Mouse (Mus musculus) megakaryocyte, embryonic 14.5 days (primary cell): ENCODE measurements around the gene Sgtb. TPM values are rescaled to one million over a fixed set of nuclear protein-coding genes. Genes with fewer than 3 reads are reported as not detected.

Experiments used
- H3K27me3 ChIP-seq: replicated peaks from 2 replicates; pipeline ENCODE3; 2012; ENCODE audit warnings: inconsistent platforms
- H3K36me3 ChIP-seq: replicated peaks from 2 replicates; pipeline ENCODE3; 2012; ENCODE audit warnings: low read length, inconsistent platforms, mixed read lengths
- H3K4me1 ChIP-seq: 2 replicates; pipeline ENCODE4 v1.6.1; 2012; ENCODE audit warnings: inconsistent platforms
- H3K4me3 ChIP-seq: replicated peaks from 2 replicates; pipeline ENCODE3; 2012; ENCODE audit warnings: moderate library complexity, mild to moderate bottlenecking, inconsistent platforms
- H3K9me3 ChIP-seq: 2 replicates; pipeline ENCODE4 v1.6.1; 2012; ENCODE audit warnings: inconsistent platforms
- FLI1 ChIP-seq: IDR thresholded peaks from 2 replicates; pipeline ENCODE4 v1.6.1; 2012; ENCODE audit warnings: low read length, inconsistent platforms, mixed read lengths
- GATA1 ChIP-seq: IDR thresholded peaks from 3 replicates; pipeline ENCODE4 v1.6.1; 2012; ENCODE audit warnings: mixed read lengths, low read length, inconsistent platforms, borderline replicate concordance
- polyA plus RNA-seq: library from polyadenylated mRNA; stranded (reverse); fragments of >175 nt; gene quantifications from 2 replicates; pipeline ENCODE4 v1.2.3, GENCODE M21; 2012; ENCODE audit warnings: low replicate concordance; ENCODE audit not compliant: insufficient read depth

Sgtb gene
- polyA plus RNA-seq, 1 experiment = 0.44 TPM

- H3K27me3 ChIP-seq = no peaks in the 10 kb centered on the region
- H3K4me3 ChIP-seq = peak overlapping the region; percentile 90
- no peaks in the 10 kb centered on the region for H3K9me3 ChIP-seq
- peaks cover 11% of the 10 kb centered on the region for H3K4me1 ChIP-seq
- TF ChIP-seq FLI1 (peak; percentile 22; the same call in 1 of the 2 replicates), GATA1 (no peak)
- peaks cover 42% of the 10 kb centered on the region for H3K36me3 ChIP-seq
Measured at GRCm38 (mm10) chr13:104139369-104140209, 30.0 kb downstream of the Sgtb start.

DNA sequence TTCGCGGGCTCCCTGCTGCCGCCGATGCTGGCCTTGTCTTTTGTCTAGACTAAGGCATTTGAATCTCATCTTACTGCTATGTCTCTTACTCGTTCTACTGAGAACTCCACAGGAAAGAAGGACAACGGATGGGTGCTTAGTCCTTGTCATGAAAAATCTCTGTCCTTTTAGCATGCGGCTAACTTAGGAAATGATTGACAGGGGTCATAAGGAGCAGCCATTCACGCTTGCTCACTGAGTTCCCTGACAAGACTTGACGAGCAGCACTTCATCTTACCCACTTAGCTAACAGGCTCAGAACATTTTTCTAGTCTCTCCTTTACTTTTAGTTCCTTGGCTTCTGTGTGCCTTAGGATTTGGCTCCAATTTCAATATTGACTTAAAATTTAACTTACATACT lies 35.3 kb downstream of the Sgtb start:
- Histone ChIP-seq H3K27me3 (no peaks in the 10 kb centered on the region), H3K36me3 (peaks cover 92% of the 10 kb centered on the region), H3K9me3 (no peaks in the 10 kb centered on the region), H3K4me3 (no peak overlapping the region), H3K4me1 (peaks cover 4% of the 10 kb centered on the region)
- TF ChIP-seq GATA1 (no peak), FLI1 (no peak)

DNA sequence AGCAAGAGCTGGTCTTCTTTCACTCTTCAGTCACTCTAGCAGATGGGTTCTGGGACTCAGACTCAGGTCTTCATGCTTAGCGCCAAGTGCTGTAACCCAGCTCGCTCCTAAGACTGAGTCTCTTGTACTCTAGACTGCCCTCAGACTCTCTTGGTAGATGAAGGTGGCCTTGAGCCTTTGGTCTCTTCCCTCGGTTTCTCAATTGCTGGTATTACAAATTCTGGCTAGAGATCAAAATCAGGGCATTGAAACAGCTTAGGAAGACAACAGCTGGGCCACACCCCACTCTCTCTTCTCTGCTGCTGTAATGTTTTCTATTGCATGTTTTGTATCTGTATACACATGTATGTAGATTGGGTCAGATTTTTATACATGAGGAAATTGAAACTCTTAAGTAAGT lies 36.1 kb downstream of the Sgtb start:
- TF ChIP-seq FLI1 (no peak), GATA1 (no peak)
- no peaks in the 10 kb centered on the region for H3K9me3 ChIP-seq
- no peaks in the 10 kb centered on the region for H3K4me1 ChIP-seq
- no peaks in the 10 kb centered on the region for H3K27me3 ChIP-seq
- peaks cover 94% of the 10 kb centered on the region for H3K36me3 ChIP-seq
- H3K4me3 ChIP-seq = no peak overlapping the region

DNA sequence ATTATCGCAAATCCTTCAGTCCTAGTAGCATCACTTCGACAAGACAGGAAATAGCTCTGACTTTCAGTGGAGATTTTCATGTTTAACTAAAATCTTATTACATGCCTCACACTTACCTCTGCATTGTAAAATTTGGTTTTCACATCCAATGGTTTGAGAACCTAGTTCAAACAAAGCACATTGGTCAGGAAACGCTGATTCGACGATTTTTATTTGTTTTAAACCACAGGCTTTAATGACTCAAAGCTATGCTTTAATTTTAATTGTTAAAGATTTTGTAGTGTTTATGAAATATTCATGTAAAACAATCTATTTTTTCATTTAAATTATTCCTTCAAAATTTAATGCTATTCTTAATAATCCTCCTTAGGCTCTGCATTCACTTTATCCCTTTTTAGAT lies 44.6 kb downstream of the Sgtb start:
- Histone ChIP-seq H3K36me3 (peaks cover 85% of the 10 kb centered on the region), H3K27me3 (no peaks in the 10 kb centered on the region), H3K4me1 (peaks cover 3% of the 10 kb centered on the region; the same call in 1 of the 2 replicates), H3K9me3 (no peaks in the 10 kb centered on the region), H3K4me3 (no peak overlapping the region)
- no peak for TF ChIP-seq FLI1
- TF ChIP-seq GATA1 = no peak

DNA sequence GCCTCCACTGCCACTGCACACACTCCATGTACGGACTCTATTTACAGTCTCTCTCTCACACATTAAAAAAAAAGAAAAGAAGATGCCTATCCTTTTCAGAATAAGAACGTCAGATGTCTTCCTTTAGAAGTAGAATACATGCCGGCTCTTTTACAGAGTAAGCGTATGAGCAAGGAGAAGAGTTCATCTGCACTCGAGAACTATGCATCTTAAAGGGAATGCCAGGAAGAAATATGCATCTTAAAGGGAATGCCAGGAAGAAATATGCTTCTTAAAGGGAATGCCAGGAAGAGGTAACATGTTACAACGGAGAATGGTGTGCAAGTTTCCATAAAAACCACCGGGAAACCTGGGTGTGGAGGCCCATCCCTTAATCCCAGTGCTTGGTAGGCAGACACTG lies 45.6 kb downstream of the Sgtb start:
- Histone ChIP-seq H3K27me3 (no peaks in the 10 kb centered on the region), H3K9me3 (no peaks in the 10 kb centered on the region), H3K36me3 (peaks cover 86% of the 10 kb centered on the region), H3K4me1 (peaks cover 3% of the 10 kb centered on the region; the same call in 1 of the 2 replicates), H3K4me3 (no peak overlapping the region)
- no peak for TF ChIP-seq FLI1
- no peak for TF ChIP-seq GATA1

GRCm38 (mm10) chr13:104155686-104156085 lies 46.1 kb downstream of the Sgtb start:
- Histone ChIP-seq H3K4me1 (peaks cover 3% of the 10 kb centered on the region; the same call in 1 of the 2 replicates), H3K9me3 (no peaks in the 10 kb centered on the region), H3K36me3 (peaks cover 85% of the 10 kb centered on the region), H3K4me3 (no peak overlapping the region), H3K27me3 (no peaks in the 10 kb centered on the region)
- TF ChIP-seq GATA1 (no peak), FLI1 (no peak)

GRCm38 (mm10) chr13:104171711-104172110 lies 62.2 kb downstream of the Sgtb start:
- Histone ChIP-seq H3K9me3 (no peaks in the 10 kb centered on the region), H3K27me3 (no peaks in the 10 kb centered on the region), H3K4me3 (no peak overlapping the region), H3K36me3 (peaks cover 46% of the 10 kb centered on the region), H3K4me1 (peaks cover 26% of the 10 kb centered on the region)
- TF ChIP-seq FLI1 (no peak), GATA1 (no peak)

DNA sequence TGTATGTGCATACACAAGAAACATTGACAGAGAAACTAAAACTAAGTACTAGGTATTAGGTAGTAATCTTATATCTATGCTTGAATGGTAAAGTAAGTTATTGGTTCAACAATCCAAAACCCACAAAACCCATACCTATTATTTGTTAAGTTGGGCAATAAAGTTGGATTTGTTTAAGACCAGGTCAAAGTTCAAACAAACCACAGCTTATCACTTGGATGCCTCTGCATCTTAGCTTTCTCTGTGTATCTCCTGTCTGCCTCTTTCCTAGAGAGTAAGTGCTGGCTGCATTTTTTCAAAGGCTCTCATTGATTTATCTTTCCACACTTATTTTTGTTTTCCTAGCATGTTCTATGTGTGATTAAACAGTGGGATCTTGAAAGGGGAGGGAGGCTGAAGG lies 63.0 kb downstream of the Sgtb start:
- H3K4me1 ChIP-seq = peaks cover 32% of the 10 kb centered on the region
- H3K27me3 ChIP-seq = no peaks in the 10 kb centered on the region
- TF ChIP-seq GATA1 = no peak
- no peak for TF ChIP-seq FLI1
- H3K36me3 ChIP-seq = peaks cover 39% of the 10 kb centered on the region
- no peak overlapping the region for H3K4me3 ChIP-seq
- no peaks in the 10 kb centered on the region for H3K9me3 ChIP-seq

- no peaks in the 10 kb centered on the region for H3K9me3 ChIP-seq
- H3K4me3 ChIP-seq = peak overlapping the region; percentile 99
- no peaks in the 10 kb centered on the region for H3K27me3 ChIP-seq
- TF ChIP-seq FLI1 (no peak), GATA1 (no peak)
- H3K4me1 ChIP-seq = peaks cover 34% of the 10 kb centered on the region
- peaks cover 26% of the 10 kb centered on the region for H3K36me3 ChIP-seq
Measured at GRCm38 (mm10) chr13:104176874-104177273, 67.3 kb downstream of the Sgtb start.
